Mouse (Mus musculus) cortical plate, adult 2 months (tissue): ENCODE data around the gene Fgfr2. TPM values are rescaled to one million over a fixed set of nuclear protein-coding genes. Genes with fewer than 3 reads are reported as not detected.

Experiments
- H3K27ac ChIP-seq: fragments of 200-500 bp; 2 replicates; pipeline ENCODE4 v1.5.1; 2012; ENCODE audit warnings: low read length, control low read depth, inconsistent platforms; ENCODE audit not compliant: insufficient read depth
- H3K4me1 ChIP-seq: fragments of 200-500 bp; 2 replicates; pipeline ENCODE4 v1.6.1; 2011; ENCODE audit warnings: low read length; ENCODE audit not compliant: control insufficient read depth, insufficient read depth
- H3K4me3 ChIP-seq: fragments of 200-500 bp; 2 replicates; pipeline ENCODE4 v1.5.1; 2011; ENCODE audit warnings: mild to moderate bottlenecking, low read length, control low read depth; ENCODE audit not compliant: insufficient read depth
- CTCF ChIP-seq: fragments of 200-500 bp; IDR thresholded peaks from 2 replicates; pipeline ENCODE4 v1.5.1; 2011; ENCODE audit warnings: mild to moderate bottlenecking, control low read depth, low read length; ENCODE audit not compliant: insufficient read depth; ENCODE audit errors: extremely low read depth
- POLR2A ChIP-seq: fragments of 200-500 bp; IDR thresholded peaks from 2 replicates; pipeline ENCODE4 v1.6.1; 2011; ENCODE audit warnings: mild to moderate bottlenecking, low read length, control low read depth; ENCODE audit not compliant: insufficient read depth; ENCODE audit errors: extremely low read depth
- polyA plus RNA-seq: library from polyadenylated mRNA; depleted of rRNA; stranded (reverse); fragments of >200 nt; gene quantifications from 2 replicates; pipeline ENCODE4 v1.2.3, GENCODE M21; 2012

Gene Fgfr2
- polyA plus RNA-seq, 1 experiment = 50.4 TPM

GRCm38 (mm10) chr7:132977981-132978380, 145.2 kb downstream of the Fgfr2 start:
- TF ChIP-seq CTCF (no peak), POLR2A (no peak)
- Histone ChIP-seq H3K4me1 (peaks cover 2% of the 10 kb centered on the region; the same call in 1 of the 2 replicates), H3K27ac (no peak overlapping the region), H3K4me3 (no peak overlapping the region)

- no peak overlapping the region for H3K27ac ChIP-seq
- H3K4me1 ChIP-seq = no peaks in the 10 kb centered on the region
- no peak overlapping the region for H3K4me3 ChIP-seq
- TF ChIP-seq CTCF = no peak
- no peak for TF ChIP-seq POLR2A
These were observed 147.1 kb downstream of the Fgfr2 start for GRCm38 (mm10) chr7:132976079-132976478.

GRCm38 (mm10) chr7:132972079-132972478, 151.1 kb downstream of the Fgfr2 start:
- Histone ChIP-seq H3K27ac (no peak overlapping the region), H3K4me3 (no peak overlapping the region), H3K4me1 (no peaks in the 10 kb centered on the region)
- TF ChIP-seq CTCF (no peak), POLR2A (no peak)

- no peak overlapping the region for H3K27ac ChIP-seq
- H3K4me1 ChIP-seq = no peaks in the 10 kb centered on the region; the same call in 1 of the 2 replicates
- H3K4me3 ChIP-seq = no peak overlapping the region
- TF ChIP-seq POLR2A = no peak
- TF ChIP-seq CTCF = no peak
These were observed 157.4 kb downstream of the Fgfr2 start for GRCm38 (mm10) chr7:132965707-132966106.

DNA sequence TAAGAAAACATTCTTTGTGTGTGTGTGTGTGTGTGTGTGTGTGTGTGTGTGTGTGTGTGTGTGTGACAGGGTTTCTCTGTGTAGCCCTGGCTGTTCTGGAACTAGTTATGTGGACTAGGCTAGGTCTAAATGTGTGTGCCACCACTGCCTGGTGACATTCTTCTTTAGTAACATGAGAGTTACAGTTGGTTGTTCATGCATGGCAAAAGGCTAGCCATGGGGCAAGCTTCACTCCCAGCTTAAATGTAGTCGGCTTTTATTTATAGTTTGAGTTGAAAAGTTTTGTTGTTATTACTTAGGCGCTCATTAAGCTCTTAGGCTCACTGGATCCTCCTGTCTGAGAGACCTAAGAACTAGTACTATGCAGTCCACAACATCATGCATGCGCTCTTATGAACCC, 158.8 kb downstream of the Fgfr2 start:
- TF ChIP-seq CTCF (no peak), POLR2A (no peak)
- no peak overlapping the region for H3K4me3 ChIP-seq
- H3K27ac ChIP-seq = no peak overlapping the region
- no peaks in the 10 kb centered on the region; the same call in 1 of the 2 replicates for H3K4me1 ChIP-seq

- TF ChIP-seq POLR2A = no peak
- no peak overlapping the region for H3K4me3 ChIP-seq
- peaks cover 2% of the 10 kb centered on the region for H3K4me1 ChIP-seq
- H3K27ac ChIP-seq = no peak overlapping the region
These were observed 172.5 kb downstream of the Fgfr2 start for GRCm38 (mm10) chr7:132950613-132951012.

- no peak overlapping the region for H3K4me3 ChIP-seq
- peaks cover 2% of the 10 kb centered on the region; the same call in 1 of the 2 replicates for H3K4me1 ChIP-seq
- TF ChIP-seq POLR2A (no peak), CTCF (no peak)
- H3K27ac ChIP-seq = no peak overlapping the region
These were observed 173.2 kb downstream of the Fgfr2 start for GRCm38 (mm10) chr7:132949968-132950367.

- Histone ChIP-seq H3K4me1 (no peaks in the 10 kb centered on the region), H3K27ac (no peak overlapping the region), H3K4me3 (no peak overlapping the region)
- TF ChIP-seq POLR2A (no peak), CTCF (no peak)
These were observed 182.6 kb downstream of the Fgfr2 start for GRCm38 (mm10) chr7:132940569-132940968.

DNA sequence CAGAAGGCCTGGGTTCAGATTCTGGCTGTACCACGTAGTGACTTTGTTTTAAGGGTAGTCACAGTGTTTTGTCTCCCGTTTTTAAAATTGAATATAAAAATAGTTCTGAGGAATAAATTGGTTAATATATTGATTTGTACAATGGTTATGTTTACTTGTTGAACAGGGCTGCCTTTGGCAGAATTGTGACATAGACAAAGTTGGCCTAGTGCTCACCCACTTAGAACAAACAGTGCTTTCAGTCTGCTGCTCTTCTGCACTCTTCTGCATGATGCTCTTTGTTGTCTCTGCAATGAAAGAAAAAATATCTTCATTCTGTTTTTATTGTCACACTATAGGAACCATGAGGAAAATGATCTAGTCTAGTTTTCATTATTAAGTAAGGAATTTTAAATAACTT, 184.0 kb downstream of the Fgfr2 start:
- no peak overlapping the region for H3K4me3 ChIP-seq
- H3K27ac ChIP-seq = no peak overlapping the region
- H3K4me1 ChIP-seq = no peaks in the 10 kb centered on the region
- no peak for TF ChIP-seq CTCF
- no peak for TF ChIP-seq POLR2A

DNA sequence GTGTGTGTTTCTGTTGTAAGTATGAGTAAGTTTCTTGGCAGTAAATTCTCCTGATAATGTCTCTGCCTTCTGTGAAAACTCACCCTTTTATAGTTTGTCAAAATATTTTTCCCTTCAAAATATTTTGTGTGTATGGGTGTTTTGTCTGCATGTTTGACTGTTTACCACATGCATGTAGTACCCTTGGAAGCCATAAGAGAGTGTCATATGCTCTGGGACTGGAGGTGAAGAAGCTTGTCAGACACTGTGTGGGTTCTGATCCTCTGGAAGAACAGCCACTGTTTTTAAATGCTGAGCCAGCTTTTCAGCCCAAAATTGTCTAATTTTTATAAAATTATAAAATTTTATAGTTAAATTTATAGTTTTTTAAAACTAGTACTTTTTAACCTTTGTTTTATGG, 188.4 kb downstream of the Fgfr2 start:
- H3K4me1 ChIP-seq = peaks cover 2% of the 10 kb centered on the region
- no peak overlapping the region for H3K4me3 ChIP-seq
- H3K27ac ChIP-seq = no peak overlapping the region
- TF ChIP-seq CTCF (no peak), POLR2A (no peak)
